Mouse (Mus musculus): ENCODE results near the gene Gnpat.

GRCm38 (mm10) chr8:124841775-124842174 is 21.1 kb upstream of the Gnpat start:
- TF ChIP-seq POLR2A (IDR thresholded peaks at IDR 0.05; ENCODE audit: borderline replicate concordance, extremely low read depth, insufficient read depth, insufficient read length, poor library complexity, severe bottlenecking) (no peak), CTCF (IDR thresholded peaks at IDR 0.05; ENCODE audit: borderline replicate concordance, extremely low read depth, insufficient read depth, insufficient read length) (no peak)
